8 mouse cellular contexts compared by ENCODE assay signal in genomic region chr1:36784365-36785134, GRCm38 (mm10). TPM values are rescaled to one million over a fixed set of nuclear protein-coding genes. Genes with fewer than 3 reads are reported as not detected.
DNase-seq lines count a peak whose midpoint lies in the region; ATAC-seq and TF ChIP-seq lines count a peak whose summit lies in the region.

No protein-coding gene starts in this region.

- peak overlapping the region; percentile 63 for H3K9ac ChIP-seq in embryonic facial prominence, embryonic 14.5 days (ENCODE audit: low read depth, low read length)
- 0 out of 2 replicates have a peak overlapping the region, but pooled peaks have one; percentile 47 for H3K9ac ChIP-seq in limb, embryonic 12.5 days (replicated peaks)
- H3K9ac ChIP-seq in midbrain, embryonic 14.5 days (replicated peaks; ENCODE audit: low read length): peak overlapping the region; percentile 59

- no peaks in the 10 kb centered on the region for H3K36me3 ChIP-seq in embryonic facial prominence, embryonic 14.5 days (ENCODE audit: control insufficient read depth, insufficient read depth, low read length)
- H3K36me3 ChIP-seq in limb, embryonic 12.5 days: no peaks in the 10 kb centered on the region
- no peaks in the 10 kb centered on the region for H3K36me3 ChIP-seq in midbrain, embryonic 14.5 days (ENCODE audit: control insufficient read depth, insufficient read depth, low read length)

- peak overlapping the region; percentile 84 for H3K4me2 ChIP-seq in embryonic facial prominence, embryonic 14.5 days (ENCODE audit: low read depth, low read length)
- H3K4me2 ChIP-seq in limb, embryonic 12.5 days: peak overlapping the region; percentile 80
- peak overlapping the region; percentile 85 for H3K4me2 ChIP-seq in midbrain, embryonic 14.5 days (ENCODE audit: low read length)

- peak; percentile 82 for TF ChIP-seq CTCF in bone marrow, adult 2 months (IDR thresholded peaks at IDR 0.05; ENCODE audit: control insufficient read depth, insufficient read depth, low read length)

- no peaks in the 10 kb centered on the region; the same call in 1 of the 2 replicates for H3K27me3 ChIP-seq in embryonic facial prominence, embryonic 14.5 days (replicated peaks; ENCODE audit: control insufficient read depth, insufficient read depth, low read length)
- peaks cover 17% of the 10 kb centered on the region for H3K27me3 ChIP-seq in limb, embryonic 12.5 days
- no peaks in the 10 kb centered on the region for H3K27me3 ChIP-seq in midbrain, embryonic 14.5 days (ENCODE audit: control insufficient read depth, insufficient read depth, low read length)

- peak; percentile 79 for ATAC-seq in embryonic facial prominence, embryonic 14.5 days (ENCODE audit: low read depth)
- peak; percentile 73; the same call in 1 of the 2 replicates for ATAC-seq in limb, embryonic 12.5 days (ENCODE audit: insufficient number of reproducible peaks, insufficient read depth, low FRiP score, low TSS enrichment, low read depth)
- ATAC-seq in midbrain, embryonic 14.5 days (ENCODE audit: low FRiP score, low TSS enrichment): peak; percentile 74

- no peak overlapping the region for H3K4me3 ChIP-seq in bone marrow, adult 2 months (replicated peaks; ENCODE audit: control insufficient read depth, low read depth, low read length)
- peak overlapping the region; percentile 39 for H3K4me3 ChIP-seq in embryonic facial prominence, embryonic 14.5 days (ENCODE audit: low read depth, low read length)
- peak overlapping the region; percentile 41 for H3K4me3 ChIP-seq in limb, embryonic 12.5 days (replicated peaks)
- H3K4me3 ChIP-seq in midbrain, embryonic 14.5 days (replicated peaks; ENCODE audit: low read depth, low read length): peak overlapping the region; percentile 39

- DNase-seq in B cell, adult 2 months: peak; percentile 81 to 82
- peak; percentile 84 for DNase-seq in embryonic facial prominence, embryonic 14.5 days (ENCODE audit: low spot score)
- peak; percentile 76 for DNase-seq in heart, adult 8-10 months (ENCODE audit: low spot score)
- peak; percentile 73 to 78 for DNase-seq in kidney, adult 8-10 months
- DNase-seq in midbrain, embryonic 14.5 days: peak; percentile 92
- peak; percentile 72 to 83 for DNase-seq in spleen, postnatal 10 days (ENCODE audit: low spot score in 2 of 2)

- WGBS in bone marrow, adult 2 months: 4% methylated on average over 20 of the region's 20 CpGs
- WGBS in embryonic facial prominence, embryonic 14.5 days: 3% methylated on average over 20 of the region's 20 CpGs
- WGBS in limb, embryonic 12.5 days: 5% methylated on average over 20 of the region's 20 CpGs
- WGBS in midbrain, embryonic 14.5 days: 4% methylated on average over 20 of the region's 20 CpGs

- TF ChIP-seq POLR2A in bone marrow, adult 2 months (IDR thresholded peaks at IDR 0.05; ENCODE audit: borderline replicate concordance, control insufficient read depth, low read depth, low read length): no peak

- H3K9me3 ChIP-seq in embryonic facial prominence, embryonic 14.5 days (ENCODE audit: control insufficient read depth, low read length): no peaks in the 10 kb centered on the region
- no peaks in the 10 kb centered on the region for H3K9me3 ChIP-seq in limb, embryonic 12.5 days
- no peaks in the 10 kb centered on the region for H3K9me3 ChIP-seq in midbrain, embryonic 14.5 days (ENCODE audit: control insufficient read depth, low read length)

- no peaks in the 10 kb centered on the region; the same call in 1 of the 2 replicates for H3K4me1 ChIP-seq in bone marrow, adult 2 months (ENCODE audit: control insufficient read depth, insufficient read depth, low read length)
- 0 out of 2 replicates have a peak, but pooled peaks cover 7% of the 10 kb centered on the region for H3K4me1 ChIP-seq in embryonic facial prominence, embryonic 14.5 days (ENCODE audit: control insufficient read depth, insufficient read depth, low read length)
- H3K4me1 ChIP-seq in limb, embryonic 12.5 days (replicated peaks): 0 out of 2 replicates have a peak, but pooled peaks cover 4% of the 10 kb centered on the region
- H3K4me1 ChIP-seq in midbrain, embryonic 14.5 days (ENCODE audit: control insufficient read depth, insufficient read depth, low read length): no peaks in the 10 kb centered on the region

- H3K27ac ChIP-seq in bone marrow, adult 2 months (ENCODE audit: control insufficient read depth, insufficient read depth, low read depth, low read length, poor library complexity): no peak overlapping the region
- H3K27ac ChIP-seq in embryonic facial prominence, embryonic 14.5 days (replicated peaks; ENCODE audit: low read depth, low read length): no peak overlapping the region
- H3K27ac ChIP-seq in limb, embryonic 12.5 days: no peak overlapping the region
- peak overlapping the region; percentile 80 for H3K27ac ChIP-seq in midbrain, embryonic 14.5 days (replicated peaks; ENCODE audit: low read depth, low read length)

RNA-seq across cellular contexts. Expression of gene Zap70, which starts 23.0 kb away (rescaled TPM):
- polyA plus RNA-seq in bone marrow, adult 2 months (2011; ENCODE audit: insufficient read depth, insufficient read length, low replicate concordance, missing spikeins): 4.8 and 5.3 TPM in 2 replicates
- 0.36 and 0.67 TPM in 2 replicates for polyA plus RNA-seq in embryonic facial prominence, embryonic 14.5 days (2014; fragmentation: Nextera tagmentation; extraction: Ambion mirVana)
- total RNA-seq in heart, adult 8-10 months (2022): under 1 TPM in 2 of 4 experiments, not detected in 2; 0.20 to 0.78 TPM
- 0.40 and 0.90 TPM in 2 replicates for polyA plus RNA-seq in limb, embryonic 12.5 days (2016; fragmentation: Nextera tagmentation; extraction: Ambion mirVana)
- polyA plus RNA-seq in midbrain, embryonic 14.5 days (2014; fragmentation: Nextera tagmentation; extraction: Ambion mirVana): 1.7 and 2.0 TPM in 2 replicates
